Mouse (Mus musculus) lung, postnatal 36 days (tissue): ENCODE data around the gene Fhod1.

Source experiments
- DNase-seq: peaks from one replicate; pipeline ENCODE4 v3.0.0; 2022; ENCODE audit warnings: mixed read lengths

The Fhod1 gene

DNA sequence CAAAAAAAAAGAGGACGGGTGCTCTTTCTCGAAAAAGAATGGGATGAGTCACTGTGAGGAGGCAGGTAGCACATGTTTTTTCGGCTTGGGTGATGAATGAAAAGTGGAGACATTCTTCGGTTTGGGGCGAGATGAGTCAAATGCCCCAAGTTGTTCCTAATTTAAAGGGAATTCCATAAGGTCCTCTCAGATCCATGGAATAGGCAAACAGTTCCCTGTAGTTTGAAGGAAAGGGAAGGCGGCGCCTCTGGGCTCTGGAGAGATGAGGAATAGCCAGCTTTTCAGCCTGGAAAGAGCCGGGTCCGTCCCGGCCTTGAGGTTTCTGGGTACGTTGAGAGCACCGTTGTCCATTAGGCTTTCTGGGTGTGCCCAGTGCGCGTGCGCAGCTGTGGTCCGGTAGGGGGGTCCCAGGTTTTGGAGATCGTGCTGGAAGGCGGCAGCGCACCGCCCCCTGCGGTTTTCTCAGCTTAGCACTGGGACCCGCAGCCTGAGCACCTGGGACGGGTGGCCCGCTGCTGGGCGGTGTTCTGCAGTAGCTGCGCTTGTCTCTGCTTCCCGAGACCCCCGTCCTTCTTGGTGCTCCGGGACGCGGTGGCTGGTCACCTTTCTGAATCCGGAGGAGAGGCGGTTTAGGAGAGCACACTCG, 820 bp upstream of the Fhod1 start, which contains the start of gene Slc9a5:
Slc9a5 (plus strand) TSS at position 394 of the 646 bp plus-strand sequence.
- DNase-seq = peak; percentile 53

GRCm38 (mm10) chr8:105346611-105347427, 934 bp downstream of the Fhod1 start:
- peak; percentile 89 for DNase-seq

DNA sequence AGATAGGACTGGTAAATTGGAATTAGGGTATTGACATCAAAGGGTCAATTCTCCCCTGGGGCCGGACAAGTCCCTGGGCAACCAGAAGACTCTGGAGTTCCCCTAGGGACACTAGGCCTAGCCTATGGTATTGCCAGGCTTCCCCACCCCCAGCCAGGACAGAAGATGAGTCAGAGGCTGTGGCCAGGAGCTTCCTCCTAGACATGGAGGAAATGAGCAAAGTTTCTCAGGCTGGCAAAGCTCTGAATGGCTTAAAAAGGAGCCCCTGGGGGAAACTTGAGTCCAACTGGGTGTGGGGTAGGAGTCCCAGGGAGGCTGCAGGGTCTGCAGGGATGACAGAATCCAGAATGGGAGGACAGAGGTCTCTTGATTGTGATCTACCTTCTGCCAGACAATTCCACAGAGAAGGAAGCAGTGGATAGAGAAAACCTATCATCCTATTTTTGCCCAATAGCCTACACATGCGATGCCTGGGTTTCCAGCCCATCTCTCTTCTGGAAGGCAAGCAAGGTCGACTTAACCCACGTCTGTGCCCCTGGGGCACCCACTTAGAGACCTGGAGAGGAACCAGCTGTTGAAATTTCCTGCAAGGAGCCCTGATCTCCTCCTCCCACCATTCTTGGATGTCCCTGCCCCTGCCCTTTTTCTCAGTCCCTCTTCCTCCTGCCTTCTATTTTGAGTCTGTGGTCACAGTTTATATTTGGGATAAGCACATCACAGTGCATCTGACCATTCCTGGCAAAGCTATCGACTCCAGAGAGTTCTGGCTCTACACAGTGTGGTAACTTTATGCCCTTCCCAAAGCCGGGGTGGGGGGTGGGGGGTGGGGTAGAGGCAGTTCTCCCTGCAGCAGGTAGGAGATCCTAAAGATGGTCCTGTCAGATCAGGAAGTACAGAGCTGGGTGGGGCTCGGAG, 2.4 kb downstream of the Fhod1 start:
- peak; percentile 77 for DNase-seq

GRCm38 (mm10) chr8:105343791-105344574, 3.8 kb downstream of the Fhod1 start:
- DNase-seq = peak; percentile 61

GRCm38 (mm10) chr8:105342768-105343167, 5.0 kb downstream of the Fhod1 start:
- no peak for DNase-seq

- peak; percentile 85 for DNase-seq
Observed at GRCm38 (mm10) chr8:105341399-105341798, 6.4 kb downstream of the Fhod1 start.

- peak; percentile 93 for DNase-seq
Observed at GRCm38 (mm10) chr8:105339886-105340635, 7.7 kb downstream of the Fhod1 start.

DNA sequence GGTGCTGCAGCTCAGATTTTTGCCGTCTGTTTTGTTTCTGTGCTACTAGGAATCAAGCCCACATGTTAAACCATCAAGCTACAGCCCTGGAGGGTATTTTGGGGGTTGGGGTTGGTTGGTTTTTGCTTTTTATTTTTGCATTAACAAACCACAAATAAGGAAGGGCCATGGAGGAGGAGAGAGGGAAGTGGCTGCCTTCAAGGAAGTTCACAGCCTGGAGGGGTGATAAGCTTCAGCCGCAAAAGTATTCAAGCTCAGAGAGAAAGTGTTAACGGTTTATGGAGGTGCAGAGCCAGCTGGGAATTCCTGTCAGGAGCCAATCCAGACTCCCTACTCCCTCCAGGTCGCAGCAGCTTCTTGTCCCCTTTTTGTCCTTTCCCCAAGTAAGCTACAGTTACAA, 8.8 kb downstream of the Fhod1 start:
- no peak for DNase-seq

DNA sequence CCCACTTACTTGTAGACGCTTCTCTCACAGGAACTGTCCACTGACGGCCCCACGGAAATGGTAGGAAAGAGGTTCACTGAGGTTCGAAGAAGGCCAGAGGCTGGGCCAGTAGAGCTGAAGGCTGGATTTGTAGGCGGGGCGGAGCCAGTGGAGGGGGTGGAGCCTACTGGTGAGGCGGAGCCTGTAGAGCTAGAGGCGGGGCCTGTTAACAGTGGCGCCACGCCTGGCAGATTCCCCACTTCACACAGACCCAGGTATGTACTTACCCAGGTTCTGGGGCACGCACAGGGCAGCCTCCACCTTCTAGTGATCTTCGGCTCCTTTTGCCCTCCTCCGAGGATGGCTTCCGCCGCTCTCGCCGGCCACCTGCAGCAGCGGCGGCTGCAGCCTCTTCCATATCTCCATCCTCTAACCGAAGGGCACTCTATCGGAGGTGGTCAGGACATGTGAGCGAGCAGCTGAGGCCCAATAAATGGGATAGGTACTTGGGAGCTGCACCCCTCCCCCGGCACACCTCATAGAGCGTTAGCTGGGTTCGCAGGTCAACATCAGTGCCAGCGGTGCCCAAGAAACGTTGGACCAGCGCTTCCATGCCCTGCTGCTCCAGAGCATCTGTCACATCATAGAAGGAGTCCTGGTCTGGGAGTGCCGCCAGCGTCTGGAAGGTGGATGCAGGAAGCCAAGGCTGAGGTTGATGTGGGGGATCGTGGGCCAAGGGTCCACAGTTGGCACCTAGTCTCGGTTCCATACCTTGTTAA, 11.2 kb downstream of the Fhod1 start:
- no peak for DNase-seq

DNA sequence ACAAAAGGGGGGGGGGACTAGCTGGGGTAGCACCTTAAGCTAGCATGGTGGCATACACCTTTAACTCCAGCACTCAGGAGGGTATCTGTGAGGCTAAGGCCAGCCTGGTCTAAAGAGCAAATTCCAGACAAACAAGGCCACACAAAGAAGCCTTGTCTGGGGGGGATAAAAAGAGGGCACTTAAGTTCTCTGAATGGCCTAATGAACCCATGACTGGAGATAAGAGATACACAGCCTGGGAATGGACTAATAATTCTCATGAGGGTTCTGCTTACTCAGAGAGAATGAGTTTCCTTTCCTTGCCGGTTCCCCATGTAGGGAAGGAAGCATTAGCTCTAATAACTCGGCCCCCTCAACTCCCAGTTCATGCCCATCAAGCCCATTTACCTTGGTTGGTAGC, 15.2 kb downstream of the Fhod1 start:
- DNase-seq = no peak

DNA sequence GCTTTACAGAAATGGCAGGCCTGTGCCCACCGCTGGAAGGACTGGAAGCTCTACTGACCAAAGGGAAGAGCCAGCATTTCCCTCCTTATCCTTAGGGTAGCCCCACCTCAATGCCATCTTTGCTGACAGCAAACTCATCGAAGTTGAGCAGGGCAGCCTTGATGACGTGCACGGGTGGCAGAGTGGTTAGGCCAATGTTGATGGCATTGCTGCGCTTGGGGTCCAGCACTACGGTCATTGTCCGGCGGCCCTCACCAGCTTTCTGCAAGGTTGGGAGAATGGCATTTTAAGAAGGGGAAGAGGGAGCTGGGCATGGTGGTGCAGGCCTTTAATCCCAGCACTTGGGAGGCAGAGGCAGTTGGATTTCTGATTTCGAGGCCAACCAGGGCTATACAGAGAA, 15.8 kb downstream of the Fhod1 start:
- no peak for DNase-seq

- DNase-seq = no peak
Observed at GRCm38 (mm10) chr8:105331469-105331868, 16.3 kb downstream of the Fhod1 start.

GRCm38 (mm10) chr8:105330325-105330724, 17.4 kb downstream of the Fhod1 start:
- no peak for DNase-seq

- no peak for DNase-seq
Observed at GRCm38 (mm10) chr8:105326968-105327367, 20.8 kb downstream of the Fhod1 start.

DNA sequence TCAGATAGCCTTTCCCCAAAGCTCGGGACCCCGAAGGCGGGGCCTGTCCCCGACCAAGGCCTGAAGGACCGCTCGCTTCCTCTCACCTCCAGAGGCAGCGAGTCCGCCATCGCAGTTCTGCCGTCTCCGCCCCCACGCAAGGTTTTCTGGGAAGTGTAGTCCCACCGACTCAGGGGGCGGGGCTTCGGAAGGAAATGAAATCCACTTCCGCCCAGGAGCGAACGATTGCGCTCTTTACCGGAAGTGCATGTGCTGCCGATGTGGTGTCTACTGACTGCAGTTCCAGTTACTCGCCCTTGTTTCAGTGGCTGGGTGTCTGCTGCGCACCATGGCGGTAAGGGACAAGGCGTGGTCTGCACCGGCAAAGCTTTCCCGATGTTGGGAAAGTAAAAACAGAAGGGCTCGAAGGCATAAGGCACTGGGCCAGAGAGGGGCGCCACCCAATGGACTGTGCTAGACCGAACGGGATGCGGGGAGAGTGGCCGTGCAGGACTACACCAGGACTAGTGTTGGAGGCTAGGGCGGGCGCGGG, 21.5 kb downstream of the Fhod1 start, which contains the start of the genes Lrrc29 and Tmem208:
Lrrc29 (minus strand) TSS at position 138 of the 532 bp plus-strand sequence.
Tmem208 (plus strand) TSS at position 214 of the 532 bp plus-strand sequence.
- peak; percentile 98 for DNase-seq

GRCm38 (mm10) chr8:105325641-105326093, 22.1 kb downstream of the Fhod1 start:
- DNase-seq = no peak

DNA sequence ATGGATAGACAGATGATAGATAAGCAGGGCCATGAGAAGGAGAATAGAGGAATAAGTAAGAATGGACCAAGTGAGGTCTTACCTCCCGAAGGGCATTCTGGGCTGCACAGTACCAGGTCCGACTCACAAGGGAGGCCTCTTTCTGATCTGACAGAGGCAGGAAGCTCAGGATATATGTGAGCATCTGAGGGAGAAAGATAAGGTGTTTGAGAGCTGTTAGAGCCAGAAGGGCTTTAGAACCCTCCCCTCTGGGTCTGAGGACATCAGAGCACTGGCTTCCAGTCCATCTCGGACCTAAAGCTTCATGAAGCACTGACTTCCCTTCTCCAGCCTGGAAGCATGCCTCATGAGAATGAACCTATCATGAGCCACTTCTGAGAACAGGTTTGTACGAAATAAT, 24.6 kb downstream of the Fhod1 start:
- no peak for DNase-seq

- DNase-seq = peak; percentile 78
Observed at GRCm38 (mm10) chr8:105318662-105319190, 29.0 kb downstream of the Fhod1 start.

DNA sequence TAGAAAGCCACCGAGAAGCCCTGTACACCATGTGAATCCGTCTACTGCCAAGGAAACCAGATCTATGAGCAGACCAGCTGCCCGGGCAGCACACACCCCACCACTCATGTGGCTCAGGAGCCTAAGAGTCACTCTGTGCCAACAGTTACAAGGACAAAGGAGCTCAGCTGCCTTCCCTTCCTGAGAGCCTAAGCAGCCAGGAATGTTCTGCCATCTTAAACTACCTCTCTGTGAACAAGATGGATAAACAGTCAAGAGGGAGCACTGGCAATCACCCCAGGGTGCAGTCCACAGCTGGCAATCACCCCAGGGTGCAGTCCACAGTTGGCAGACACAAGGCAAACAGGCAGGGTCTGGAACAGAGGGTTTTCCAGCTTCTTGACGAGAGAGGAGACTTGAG, 29.8 kb downstream of the Fhod1 start:
- DNase-seq = peak; percentile 87
